Mouse (Mus musculus): ENCODE data around the gene Itpr3. TPM values are rescaled to one million over a fixed set of nuclear protein-coding genes. Genes with fewer than 3 reads are reported as not detected.

Gene Itpr3
- polyA plus RNA-seq, 1 experiment from 2014 or later: 3.1 TPM

- Histone ChIP-seq H3K36me3 (no peaks in the 10 kb centered on the region), H3K9ac (no peak overlapping the region; the same call in 1 of the 2 replicates), H3K4me1 (replicated peaks) (peaks cover 33% of the 10 kb centered on the region), H3K27me3 (replicated peaks) (no peaks in the 10 kb centered on the region), H3K27ac (ENCODE audit: poor library complexity, severe bottlenecking) (peak overlapping the region; percentile 47), H3K9me3 (replicated peaks) (no peaks in the 10 kb centered on the region), H3K4me2 (no peak overlapping the region), H3K4me3 (no peak overlapping the region)
- no peak for ATAC-seq (ENCODE audit: insufficient number of reproducible peaks, low FRiP score)
- WGBS: 35% methylated on average over 9 of the region's 9 CpGs
Measured at GRCm38 (mm10) chr17:27083601-27084000, 26.5 kb downstream of the Itpr3 start.

- no peaks in the 10 kb centered on the region for H3K27me3 ChIP-seq (replicated peaks)
- 63% methylated on average over 2 of the region's 2 CpGs for WGBS
Measured at GRCm38 (mm10) chr17:27085676-27086075, 28.6 kb downstream of the Itpr3 start.

GRCm38 (mm10) chr17:27087426-27087825 lies 30.3 kb downstream of the Itpr3 start:
- Histone ChIP-seq H3K4me2 (no peak overlapping the region), H3K4me1 (replicated peaks) (peaks cover 20% of the 10 kb centered on the region), H3K4me3 (no peak overlapping the region), H3K36me3 (peaks cover 21% of the 10 kb centered on the region), H3K27ac (ENCODE audit: poor library complexity, severe bottlenecking) (no peak overlapping the region), H3K9me3 (replicated peaks) (no peaks in the 10 kb centered on the region), H3K9ac (no peak overlapping the region), H3K27me3 (replicated peaks) (no peaks in the 10 kb centered on the region)
- WGBS: 38% methylated on average over 12 of the region's 12 CpGs
- ATAC-seq (ENCODE audit: insufficient number of reproducible peaks, low FRiP score): no peak

More at GRCm38 (mm10) chr17:27085676-27086075, 28.6 kb downstream of the Itpr3 start:
- Histone ChIP-seq H3K4me2 (no peak overlapping the region), H3K9me3 (replicated peaks) (no peaks in the 10 kb centered on the region), H3K4me3 (no peak overlapping the region), H3K9ac (no peak overlapping the region), H3K27ac (ENCODE audit: poor library complexity, severe bottlenecking) (no peak overlapping the region), H3K36me3 (peaks cover 9% of the 10 kb centered on the region; the same call in 1 of the 2 replicates), H3K4me1 (replicated peaks) (peaks cover 25% of the 10 kb centered on the region)
- ATAC-seq (ENCODE audit: insufficient number of reproducible peaks, low FRiP score): no peak

GRCm38 (mm10) chr17:27090068-27090467 lies 33.0 kb downstream of the Itpr3 start:
- Histone ChIP-seq H3K27me3 (replicated peaks) (no peaks in the 10 kb centered on the region), H3K36me3 (peaks cover 24% of the 10 kb centered on the region), H3K27ac (ENCODE audit: poor library complexity, severe bottlenecking) (no peak overlapping the region), H3K9me3 (replicated peaks) (no peaks in the 10 kb centered on the region), H3K9ac (no peak overlapping the region), H3K4me2 (no peak overlapping the region), H3K4me1 (replicated peaks) (no peaks in the 10 kb centered on the region; the same call in 1 of the 2 replicates), H3K4me3 (no peak overlapping the region)
- WGBS: 67% methylated on average over 9 of the region's 9 CpGs
- ATAC-seq (ENCODE audit: insufficient number of reproducible peaks, low FRiP score): no peak

GRCm38 (mm10) chr17:27095690-27096089 lies 38.6 kb downstream of the Itpr3 start:
- Histone ChIP-seq H3K9ac (no peak overlapping the region), H3K36me3 (peaks cover 16% of the 10 kb centered on the region), H3K4me3 (no peak overlapping the region), H3K4me2 (no peak overlapping the region), H3K27me3 (replicated peaks) (no peaks in the 10 kb centered on the region), H3K27ac (ENCODE audit: poor library complexity, severe bottlenecking) (no peak overlapping the region), H3K4me1 (replicated peaks) (peaks cover 6% of the 10 kb centered on the region), H3K9me3 (replicated peaks) (no peaks in the 10 kb centered on the region)
- no peak for ATAC-seq (ENCODE audit: insufficient number of reproducible peaks, low FRiP score)
- WGBS: 41% methylated on average over 13 of the region's 13 CpGs

GRCm38 (mm10) chr17:27101675-27102074 lies 44.6 kb downstream of the Itpr3 start:
- Histone ChIP-seq H3K9me3 (replicated peaks) (no peaks in the 10 kb centered on the region), H3K4me1 (replicated peaks) (peaks cover 6% of the 10 kb centered on the region), H3K9ac (no peak overlapping the region), H3K36me3 (0 out of 2 replicates have a peak, but pooled peaks cover 2% of the 10 kb centered on the region), H3K4me3 (no peak overlapping the region), H3K27ac (ENCODE audit: poor library complexity, severe bottlenecking) (no peak overlapping the region), H3K27me3 (replicated peaks) (no peaks in the 10 kb centered on the region), H3K4me2 (no peak overlapping the region)
- 82% methylated on average over 5 of the region's 5 CpGs for WGBS
- ATAC-seq (ENCODE audit: insufficient number of reproducible peaks, low FRiP score): no peak

- Histone ChIP-seq H3K27me3 (replicated peaks) (no peaks in the 10 kb centered on the region), H3K36me3 (peaks cover 13% of the 10 kb centered on the region; the same call in 1 of the 2 replicates), H3K9me3 (replicated peaks) (no peaks in the 10 kb centered on the region), H3K4me1 (replicated peaks) (no peaks in the 10 kb centered on the region), H3K27ac (ENCODE audit: poor library complexity, severe bottlenecking) (no peak overlapping the region), H3K9ac (no peak overlapping the region), H3K4me2 (no peak overlapping the region), H3K4me3 (no peak overlapping the region)
- WGBS: 76% methylated on average over 15 of the region's 18 CpGs
- ATAC-seq (ENCODE audit: insufficient number of reproducible peaks, low FRiP score): no peak
Measured at GRCm38 (mm10) chr17:27105698-27106470, 48.8 kb downstream of the Itpr3 start.

GRCm38 (mm10) chr17:27106745-27107144 lies 49.6 kb downstream of the Itpr3 start:
- Histone ChIP-seq H3K4me3 (no peak overlapping the region), H3K4me2 (no peak overlapping the region), H3K36me3 (peaks cover 13% of the 10 kb centered on the region; the same call in 1 of the 2 replicates), H3K9ac (no peak overlapping the region), H3K9me3 (replicated peaks) (no peaks in the 10 kb centered on the region), H3K27me3 (replicated peaks) (no peaks in the 10 kb centered on the region), H3K4me1 (replicated peaks) (no peaks in the 10 kb centered on the region), H3K27ac (ENCODE audit: poor library complexity, severe bottlenecking) (no peak overlapping the region)
- no peak for ATAC-seq (ENCODE audit: insufficient number of reproducible peaks, low FRiP score)
- 82% methylated on average over 9 of the region's 9 CpGs for WGBS

GRCm38 (mm10) chr17:27107936-27108335 lies 50.8 kb downstream of the Itpr3 start:
- no peak overlapping the region for H3K27ac ChIP-seq (ENCODE audit: poor library complexity, severe bottlenecking)
- H3K4me1 ChIP-seq (replicated peaks): no peaks in the 10 kb centered on the region
- H3K4me3 ChIP-seq: no peak overlapping the region
- no peak for ATAC-seq (ENCODE audit: insufficient number of reproducible peaks, low FRiP score)
- H3K9ac ChIP-seq: no peak overlapping the region
- WGBS: 83% methylated on average over 6 of the region's 6 CpGs
- peaks cover 17% of the 10 kb centered on the region; the same call in 1 of the 2 replicates for H3K36me3 ChIP-seq
- no peak overlapping the region for H3K4me2 ChIP-seq
- H3K9me3 ChIP-seq (replicated peaks): no peaks in the 10 kb centered on the region
- H3K27me3 ChIP-seq (replicated peaks): no peaks in the 10 kb centered on the region

GRCm38 (mm10) chr17:27110072-27110471 lies 53.0 kb downstream of the Itpr3 start:
- 84% methylated on average over 7 of the region's 7 CpGs for WGBS
- Histone ChIP-seq H3K9ac (no peak overlapping the region), H3K4me3 (no peak overlapping the region), H3K9me3 (replicated peaks) (no peaks in the 10 kb centered on the region), H3K4me1 (replicated peaks) (no peaks in the 10 kb centered on the region), H3K4me2 (no peak overlapping the region), H3K36me3 (peaks cover 32% of the 10 kb centered on the region), H3K27ac (ENCODE audit: poor library complexity, severe bottlenecking) (no peak overlapping the region), H3K27me3 (replicated peaks) (no peaks in the 10 kb centered on the region; the same call in 1 of the 2 replicates)
- no peak for ATAC-seq (ENCODE audit: insufficient number of reproducible peaks, low FRiP score)

- H3K27ac ChIP-seq (ENCODE audit: poor library complexity, severe bottlenecking): no peak overlapping the region
- ATAC-seq (ENCODE audit: insufficient number of reproducible peaks, low FRiP score): no peak
- H3K4me3 ChIP-seq: no peak overlapping the region
- peaks cover 21% of the 10 kb centered on the region for H3K4me1 ChIP-seq (replicated peaks)
- H3K36me3 ChIP-seq: peaks cover 59% of the 10 kb centered on the region
- H3K9me3 ChIP-seq (replicated peaks): no peaks in the 10 kb centered on the region
- H3K9ac ChIP-seq: no peak overlapping the region
- 72% methylated on average over 25 of the region's 25 CpGs for WGBS
- no peak overlapping the region for H3K4me2 ChIP-seq
- H3K27me3 ChIP-seq (replicated peaks): no peaks in the 10 kb centered on the region
Measured at GRCm38 (mm10) chr17:27118676-27119539, 61.8 kb downstream of the Itpr3 start.

Measured in heart, embryonic 12.5 days (tissue).